Mouse (Mus musculus) left cerebral cortex, adult 2 months (tissue): ENCODE measurements at regions not wholly inside any gene's neighbourhood (a gene's known extent, or its start where the extent isn't known, plus 50 kb on each side); places are given as distances from the start of the nearest gene placed in this dataset.
A peak's percentile ranks its signal among the peaks of the same experiment; 100 is the strongest.
"Not testable (repeated sequence)": the region's sequence is repeated elsewhere in the genome, so short reads cannot be mapped to it uniquely, and the experiment has no call there.

Source experiments
- DNase-seq, 2 experiments: peaks; one replicate each; pipeline ENCODE4 v3.0.0; 2021 to 2022; ENCODE audit warnings: low spot score in 2 of 2, mixed read lengths in 1 of 2; ENCODE audit errors: extremely low spot score in 1 of 2
- H3K27ac ChIP-seq: fragments of 200-600 bp; 2 replicates; pipeline ENCODE4 v1.8.1; 2022
- H3K4me3 ChIP-seq: fragments of 200-600 bp; 2 replicates; pipeline ENCODE4 v1.8.1; 2022
- CTCF ChIP-seq: fragments of 200-600 bp; IDR thresholded peaks from 2 replicates; pipeline ENCODE4 v1.8.1; 2022; ENCODE audit warnings: antibody characterized with exemption, mild to moderate bottlenecking, moderate library complexity
- intact Hi-C: fragments of 180-260 bp; cut with DNase I; formaldehyde crosslinking; loops from one replicate; pipeline ENCODE4 v1.15.1; 2025

DNA sequence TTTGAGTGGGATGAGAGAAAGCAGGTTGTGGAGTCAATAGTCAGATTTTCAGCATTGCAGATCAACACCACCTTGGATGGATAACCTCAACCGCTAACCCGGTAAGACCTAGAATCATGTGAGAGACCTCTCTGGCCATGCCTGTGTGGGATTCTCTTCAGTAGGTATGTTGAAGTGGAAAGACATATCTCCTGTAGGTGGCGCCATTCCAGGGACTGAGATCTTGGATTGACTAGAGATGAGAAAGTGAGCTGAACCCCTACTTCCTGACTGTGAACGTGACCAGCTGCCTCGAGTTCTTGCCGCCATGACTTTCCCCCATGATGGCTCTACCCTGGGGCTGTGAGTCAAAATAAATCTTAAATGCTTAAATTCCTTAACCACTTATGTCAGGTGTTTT, 102.7 kb downstream of the Eva1a start:
- TF ChIP-seq CTCF: no peak; the same call in 1 of the 2 replicates
- intact Hi-C loops: no loop called here
- DNase-seq: no peak

DNA sequence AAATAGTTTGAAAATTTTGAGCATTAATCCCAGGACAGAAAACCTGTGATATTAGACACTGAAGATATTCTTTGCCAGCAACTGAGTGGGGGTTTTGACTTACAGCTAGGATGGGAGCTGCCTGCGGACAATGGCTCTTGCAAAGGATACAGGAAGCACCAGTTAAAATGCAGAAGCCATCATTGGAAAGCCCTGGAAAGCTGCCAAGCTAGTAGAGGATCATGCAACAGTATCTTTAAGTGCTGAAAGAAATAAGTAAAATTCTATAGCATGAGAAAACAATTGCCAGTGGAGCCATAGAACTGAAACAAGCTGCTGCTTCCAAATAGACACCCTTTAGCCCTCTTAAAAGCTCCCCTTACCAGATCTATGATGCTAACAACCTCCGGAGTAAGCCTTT, 109.2 kb downstream of the Eva1a start:
- Histone ChIP-seq H3K4me3 (no peak overlapping the region), H3K27ac (no peak overlapping the region)
- TF ChIP-seq CTCF: no peak
- intact Hi-C loops: no loop called here
- no peak for DNase-seq

More for the DNA sequence above, 102.7 kb downstream of the Eva1a start:
- Histone ChIP-seq H3K4me3 (no peak overlapping the region), H3K27ac (no peak overlapping the region)

DNA sequence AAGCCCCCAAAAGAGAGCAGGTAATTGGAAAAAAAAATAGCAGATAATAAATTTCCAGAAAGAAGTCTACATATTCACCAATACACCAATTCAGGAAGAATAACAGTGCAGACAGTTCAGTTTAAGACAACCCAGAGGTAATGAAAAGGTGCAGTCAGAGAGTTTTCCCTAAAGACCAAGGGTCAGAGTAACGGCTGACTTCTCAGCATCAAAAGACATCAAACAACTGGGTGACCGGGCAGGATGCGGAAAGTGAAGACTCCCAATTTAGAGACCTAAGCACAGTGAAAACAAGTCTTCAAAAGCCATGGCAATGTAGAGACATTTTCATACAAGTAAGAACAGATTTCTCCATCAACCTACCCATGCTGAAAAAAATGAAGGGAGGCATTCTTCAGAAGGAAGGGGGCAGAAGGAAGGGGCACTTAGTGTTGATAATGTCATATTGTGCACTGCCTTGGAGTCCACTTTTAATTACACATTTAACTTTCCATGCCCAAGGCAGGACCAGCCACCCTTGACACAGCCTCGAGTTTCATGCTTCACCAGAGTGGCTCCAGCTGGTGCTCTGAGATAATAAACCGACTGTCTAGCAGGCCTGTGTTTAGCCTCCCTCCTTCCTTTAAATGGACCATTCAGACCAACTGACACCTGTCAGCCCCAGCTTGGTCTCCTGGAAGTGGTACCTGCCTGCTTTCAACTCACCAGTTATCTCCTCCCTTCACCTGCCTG, 129.7 kb downstream of the Eva1a start:
- intact Hi-C loops: no loop called here
- Histone ChIP-seq H3K4me3 (no peak overlapping the region), H3K27ac (no peak overlapping the region)
- no peak for DNase-seq
- no peak for TF ChIP-seq CTCF

DNA sequence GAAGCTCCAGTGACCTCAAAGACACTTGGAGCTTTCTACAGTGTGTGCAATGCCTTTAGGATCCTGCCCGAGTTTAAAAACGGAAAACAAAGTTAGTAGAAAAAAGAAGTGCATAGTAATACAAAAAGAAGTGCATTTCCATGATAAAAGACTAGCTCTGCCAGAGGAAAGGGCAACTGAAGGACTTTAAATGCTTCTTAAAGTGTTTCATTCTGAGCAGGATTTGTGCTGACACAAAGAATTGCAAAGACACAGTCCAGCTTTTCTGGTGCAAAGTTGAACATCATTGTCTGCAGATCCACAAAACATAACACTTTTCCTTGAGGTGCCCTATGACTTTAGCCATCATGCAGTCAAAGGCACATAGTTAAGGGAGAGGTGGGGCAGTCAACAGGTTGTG, 134.1 kb downstream of the Eva1a start:
- intact Hi-C loops: no loop called here
- DNase-seq: no peak
- no peak overlapping the region for H3K27ac ChIP-seq
- no peak for TF ChIP-seq CTCF
- H3K4me3 ChIP-seq: no peak overlapping the region

DNA sequence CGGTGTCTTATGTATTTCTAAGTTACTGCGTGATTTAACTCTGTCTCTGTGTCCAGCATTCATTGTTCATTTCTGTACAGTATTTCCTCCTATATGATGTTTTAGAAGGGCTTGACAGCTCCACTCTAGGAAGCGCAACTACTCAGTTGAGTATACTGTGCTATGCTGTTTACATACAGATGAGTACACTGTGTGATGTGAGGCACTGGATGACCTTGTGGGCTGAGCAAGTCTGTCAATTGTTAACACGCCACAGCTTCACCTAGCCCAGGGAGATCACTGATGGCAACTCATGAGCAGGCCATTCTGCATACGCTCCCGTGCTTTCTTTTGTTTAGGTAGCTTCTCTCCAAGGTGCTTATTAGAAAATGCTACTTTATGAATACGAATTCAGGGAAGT, 159.3 kb downstream of the Eva1a start:
- intact Hi-C loops: no loop called here
- no peak for TF ChIP-seq CTCF
- Histone ChIP-seq H3K27ac (no peak overlapping the region), H3K4me3 (no peak overlapping the region)
- no peak for DNase-seq

DNA sequence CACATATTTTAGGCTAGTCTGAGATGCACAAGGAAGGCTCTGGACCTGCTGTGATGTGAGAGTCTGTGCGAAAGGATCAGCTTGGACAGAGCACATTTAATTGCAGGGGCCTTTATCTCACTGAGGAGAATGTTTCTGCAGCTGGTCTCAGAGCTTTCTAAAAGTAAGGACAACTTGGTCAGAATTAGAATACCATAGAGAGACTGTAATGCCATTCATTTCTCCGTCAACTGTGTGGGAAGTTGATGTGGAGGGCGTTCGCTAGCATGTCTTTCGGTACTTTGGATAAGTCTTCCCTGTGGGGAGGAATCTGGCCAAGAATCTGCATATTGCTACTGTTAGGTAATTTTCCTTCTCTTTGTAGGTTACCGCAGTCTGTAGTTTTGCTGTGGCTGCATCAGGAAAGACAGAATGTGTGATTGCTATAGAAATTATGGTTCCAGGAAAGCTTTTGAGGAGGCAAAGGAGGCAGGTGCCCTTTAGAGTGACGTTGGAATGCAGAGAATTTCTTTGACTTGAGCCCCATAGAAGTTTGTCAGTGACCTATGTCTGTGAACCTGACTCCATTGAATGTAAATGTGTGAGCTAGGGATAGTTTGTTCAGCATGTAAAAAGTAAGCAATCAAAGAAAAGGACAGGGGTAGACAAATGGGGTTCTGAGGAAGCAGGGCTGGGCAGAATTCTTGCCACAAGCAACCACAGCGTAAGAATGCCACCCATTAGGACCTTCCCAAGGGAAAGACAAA, 164.2 kb downstream of the Eva1a start:
- no peak for DNase-seq
- TF ChIP-seq CTCF: no peak
- Histone ChIP-seq H3K27ac (no peak overlapping the region), H3K4me3 (no peak overlapping the region)
- intact Hi-C loops: no loop called here

DNA sequence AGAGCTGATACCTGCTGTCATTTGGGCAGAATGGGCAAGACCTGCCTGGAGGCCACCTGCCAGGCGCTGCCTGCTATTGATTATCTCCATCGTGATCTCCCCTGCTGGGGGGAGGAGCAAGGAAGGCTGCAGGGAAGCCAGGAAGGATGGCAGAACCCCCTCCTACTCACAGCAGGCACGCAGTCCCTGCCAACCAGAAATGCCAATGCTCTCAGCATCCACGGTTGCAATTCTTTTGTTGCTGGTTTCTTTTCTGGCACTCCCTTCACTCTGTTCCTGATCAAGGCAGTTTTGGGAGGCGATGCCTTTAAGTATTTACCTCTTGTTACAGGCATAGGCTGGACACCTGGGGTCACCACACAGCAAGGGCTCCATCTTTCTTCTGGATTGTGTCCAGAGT, 164.3 kb upstream of the Tacr1 start:
- no peak for TF ChIP-seq CTCF
- H3K27ac ChIP-seq: no peak overlapping the region
- DNase-seq: peak; percentile 10 to 18
- intact Hi-C loops: no loop called here
- no peak overlapping the region for H3K4me3 ChIP-seq

DNA sequence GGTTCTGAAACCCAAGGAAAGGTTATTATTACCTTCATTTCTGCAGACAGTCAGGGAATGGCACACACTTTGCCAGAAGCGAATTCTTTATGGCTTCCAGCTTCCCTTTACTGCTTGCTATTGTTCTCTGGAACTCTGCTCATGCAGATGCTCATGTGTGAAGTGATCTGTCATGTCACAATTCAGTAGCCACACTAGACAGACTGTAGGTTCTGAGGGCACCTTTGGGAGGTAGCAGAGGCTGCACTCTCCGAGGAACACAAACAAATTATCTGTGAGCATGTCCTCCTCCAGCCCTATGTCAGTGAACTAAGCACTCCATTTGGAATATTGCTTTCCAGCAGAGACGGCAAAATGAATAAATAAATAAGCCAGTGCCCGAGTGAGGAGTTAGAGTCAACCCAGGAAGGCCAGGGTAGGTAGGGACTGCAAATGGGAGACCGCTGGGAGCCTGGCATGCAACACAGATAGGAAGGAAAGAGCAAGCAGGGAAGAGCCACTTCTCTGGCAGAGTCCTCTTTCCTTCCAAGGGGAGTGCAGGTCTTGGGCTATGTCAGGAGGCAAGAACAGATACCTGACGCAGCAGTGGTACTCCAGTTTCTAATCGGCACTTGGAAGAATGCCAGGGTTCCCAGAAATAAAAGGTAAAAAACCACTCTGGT, 161.4 kb upstream of the Tacr1 start:
- no peak for DNase-seq
- Histone ChIP-seq H3K4me3 (no peak overlapping the region), H3K27ac (no peak overlapping the region)
- intact Hi-C loops: no loop called here
- TF ChIP-seq CTCF: no peak

DNA sequence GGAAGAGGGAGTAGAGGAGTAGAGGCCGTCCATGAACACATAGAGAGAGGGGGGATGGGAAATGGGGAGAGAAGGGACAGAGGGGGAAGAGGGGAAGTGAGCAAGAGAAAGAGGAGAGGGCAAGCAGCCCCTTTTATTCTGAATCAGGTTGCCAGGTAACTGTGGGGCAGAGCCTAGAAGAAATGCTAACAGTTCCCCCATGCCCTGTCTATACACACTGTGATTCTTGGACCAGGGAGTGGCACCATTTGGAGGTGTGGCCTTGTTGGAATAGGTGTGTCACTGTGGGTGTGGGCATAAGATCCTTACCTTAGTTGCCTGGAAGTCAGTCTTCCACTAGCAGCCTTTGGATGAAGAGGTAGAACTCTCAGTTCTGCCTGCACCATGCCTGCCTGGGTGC, 154.5 kb upstream of the Tacr1 start:
- DNase-seq, intact Hi-C loops, H3K4me3 ChIP-seq, H3K27ac ChIP-seq: not testable (repeated sequence)

DNA sequence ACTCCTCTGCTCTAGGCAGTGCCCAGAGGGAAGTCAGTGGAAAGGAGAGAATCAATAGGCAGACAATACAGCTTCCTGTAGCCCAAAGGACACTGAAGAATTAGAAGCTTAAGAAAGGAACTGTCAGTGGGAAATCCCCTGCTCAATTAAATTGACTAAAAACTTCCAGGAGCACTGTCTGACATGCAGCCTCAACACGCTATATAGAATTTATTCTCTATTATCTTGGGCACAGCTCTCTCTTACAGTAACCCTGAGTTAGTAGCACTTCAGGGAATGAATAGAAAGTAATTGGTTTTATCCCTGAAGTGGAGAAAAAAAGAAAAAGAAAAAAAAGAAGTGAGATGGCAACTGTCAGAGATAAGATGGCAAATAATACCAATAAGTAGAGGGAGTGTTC, 117.6 kb upstream of the Tacr1 start:
- Histone ChIP-seq H3K27ac (no peak overlapping the region), H3K4me3 (no peak overlapping the region)
- no peak for TF ChIP-seq CTCF
- DNase-seq: no peak
- intact Hi-C loops: no loop called here

DNA sequence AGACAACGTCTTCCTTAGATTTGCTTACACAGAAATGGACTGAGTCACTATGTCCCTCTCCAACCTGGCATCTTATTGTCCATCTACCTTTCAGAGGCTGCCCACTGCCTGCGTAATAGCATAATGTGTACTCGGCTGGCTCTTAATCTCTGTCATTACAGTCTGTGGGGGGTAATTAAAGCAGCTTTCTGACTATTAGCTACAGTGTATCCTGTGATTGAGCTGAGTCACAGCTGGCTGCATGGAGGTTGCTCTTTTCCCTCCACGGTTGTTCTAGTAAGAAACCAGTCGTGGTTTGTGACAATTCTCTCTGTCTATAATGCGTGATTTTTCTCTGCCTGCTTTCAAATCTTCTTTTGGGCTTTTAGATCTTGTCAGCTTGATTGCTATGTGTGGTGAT, 116.9 kb upstream of the Tacr1 start:
- no peak overlapping the region for H3K27ac ChIP-seq
- H3K4me3 ChIP-seq: no peak overlapping the region
- no peak for TF ChIP-seq CTCF
- no peak for DNase-seq
- intact Hi-C loops: no loop called here

DNA sequence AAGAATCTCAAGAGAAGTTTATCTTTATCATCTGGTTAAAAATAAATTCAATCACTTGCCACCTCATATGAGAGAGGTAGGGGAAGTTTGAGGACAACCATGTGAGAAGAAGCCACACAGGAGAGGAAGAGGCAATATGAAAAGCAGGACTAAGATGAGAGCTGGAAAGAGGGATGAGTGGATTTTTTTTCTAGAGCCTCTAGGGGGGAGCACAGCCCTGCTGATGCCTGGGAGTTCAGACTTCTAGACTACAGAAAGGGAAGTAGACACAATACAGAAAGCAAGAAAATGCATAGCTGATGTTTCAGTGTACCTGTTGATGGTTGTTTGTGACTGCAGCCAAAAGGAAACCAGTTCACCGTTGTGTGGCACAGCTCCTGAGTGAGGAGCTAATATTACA, 108.6 kb upstream of the Tacr1 start:
- intact Hi-C loops: loop anchor here (5.0 kb wide), 1 partner anchor 409 kb away; no protein-coding TSS in a partner anchor
- no peak overlapping the region for H3K27ac ChIP-seq
- DNase-seq: no peak
- peak; percentile 56 for TF ChIP-seq CTCF
- no peak overlapping the region for H3K4me3 ChIP-seq
